Mouse (Mus musculus) midbrain, embryonic 16.5 days (tissue): ENCODE results near the gene Egln1. TPM values are rescaled to one million over a fixed set of nuclear protein-coding genes. Genes with fewer than 3 reads are reported as not detected.

ENCODE experiments used
- ATAC-seq: fragments of 200-750 bp; cut with Nextera tagmentation; 2 replicates; pipeline ENCODE4 v1.8.0; 2017; ENCODE audit warnings: moderate TSS enrichment
- H3K27ac ChIP-seq: fragments of 300-500 bp; sonication (generic); 2 replicates; pipeline ENCODE4 v1.5.1; 2014; ENCODE audit warnings: mild to moderate bottlenecking, low read length, mixed read lengths
- H3K27me3 ChIP-seq: fragments of 300-500 bp; sonication (generic); 2 replicates; pipeline ENCODE4 v1.6.1; 2014; ENCODE audit warnings: low read depth, low read length, mixed read lengths; ENCODE audit not compliant: control insufficient read depth, insufficient read depth
- H3K36me3 ChIP-seq: fragments of 300-500 bp; sonication (generic); 2 replicates; pipeline ENCODE4 v1.6.1; 2014; ENCODE audit warnings: mild to moderate bottlenecking, low read length, moderate library complexity, mixed read lengths; ENCODE audit not compliant: control insufficient read depth, insufficient read depth
- H3K4me1 ChIP-seq: fragments of 300-500 bp; sonication (generic); 2 replicates; pipeline ENCODE4 v1.6.1; 2014; ENCODE audit warnings: mild to moderate bottlenecking, low read length, mixed read lengths; ENCODE audit not compliant: control insufficient read depth, insufficient read depth
- H3K4me2 ChIP-seq: fragments of 300-500 bp; sonication (generic); 2 replicates; pipeline ENCODE4 v1.6.1; 2014; ENCODE audit warnings: mild to moderate bottlenecking, low read length, mixed read lengths
- H3K4me3 ChIP-seq: fragments of 300-500 bp; sonication (generic); 2 replicates; pipeline ENCODE4 v1.5.1; 2014; ENCODE audit warnings: low read depth, mild to moderate bottlenecking, low read length, moderate library complexity, mixed read lengths
- H3K9ac ChIP-seq: fragments of 300-500 bp; sonication (generic); 2 replicates; pipeline ENCODE4 v1.6.1; 2014; ENCODE audit warnings: low read depth, low read length, mixed read lengths
- H3K9me3 ChIP-seq: fragments of 300-500 bp; sonication (generic); replicated peaks from 2 replicates; pipeline ENCODE4 v1.6.1; 2014; ENCODE audit warnings: mild to moderate bottlenecking, low read length, mixed read lengths; ENCODE audit not compliant: control insufficient read depth, poor library complexity, severe bottlenecking
- WGBS: fragments of 180-500 bp; shearing (Covaris S2); extraction: QIAGEN DNeasy Blood & Tissue Kit; methylation state at CpG from one replicate; pipeline ENCODE4 v1.1.7; 2014; 5-methylcytosine and 5-hydroxymethylcytosine counted together
- polyA plus RNA-seq: library from polyadenylated mRNA; unstranded; fragments of >200 nt; fragmentation: Nextera tagmentation; extraction: Ambion mirVana; gene quantifications from 2 replicates; pipeline ENCODE4 v1.2.1, GENCODE M21; 2015

Egln1 gene
- polyA plus RNA-seq, 1 experiment from 2014 or later = 15.6 TPM

GRCm38 (mm10) chr8:124973221-124973620, 24.1 kb upstream of the Egln1 start:
- no peaks in the 10 kb centered on the region for H3K27me3 ChIP-seq
- H3K9ac ChIP-seq = no peak overlapping the region
- 89% methylated on average over 8 of the region's 8 CpGs for WGBS
- no peaks in the 10 kb centered on the region for H3K4me1 ChIP-seq
- no peak overlapping the region for H3K27ac ChIP-seq
- no peak overlapping the region for H3K4me2 ChIP-seq
- no peak for ATAC-seq
- no peaks in the 10 kb centered on the region for H3K36me3 ChIP-seq
- H3K9me3 ChIP-seq = no peaks in the 10 kb centered on the region
- H3K4me3 ChIP-seq = no peak overlapping the region

GRCm38 (mm10) chr8:124970312-124970933, 21.3 kb upstream of the Egln1 start:
- no peak overlapping the region for H3K4me2 ChIP-seq
- 84% methylated on average over 6 of the region's 6 CpGs for WGBS
- no peak for ATAC-seq

GRCm38 (mm10) chr8:124964966-124965365, 15.8 kb upstream of the Egln1 start:
- no peak overlapping the region for H3K9ac ChIP-seq
- 93% methylated on average over 8 of the region's 8 CpGs for WGBS
- no peak for ATAC-seq
- no peaks in the 10 kb centered on the region for H3K36me3 ChIP-seq
- no peaks in the 10 kb centered on the region for H3K4me1 ChIP-seq
- no peak overlapping the region for H3K27ac ChIP-seq
- H3K9me3 ChIP-seq = no peaks in the 10 kb centered on the region
- H3K4me2 ChIP-seq = no peak overlapping the region
- H3K4me3 ChIP-seq = no peak overlapping the region
- H3K27me3 ChIP-seq = no peaks in the 10 kb centered on the region

More at GRCm38 (mm10) chr8:124970312-124970933, 21.3 kb upstream of the Egln1 start:
- Histone ChIP-seq H3K9me3 (no peaks in the 10 kb centered on the region), H3K4me1 (no peaks in the 10 kb centered on the region), H3K9ac (no peak overlapping the region), H3K27ac (no peak overlapping the region), H3K4me3 (no peak overlapping the region), H3K36me3 (no peaks in the 10 kb centered on the region), H3K27me3 (no peaks in the 10 kb centered on the region)

- no peak for ATAC-seq
- WGBS = 92% methylated on average over 5 of the region's 5 CpGs
- Histone ChIP-seq H3K4me3 (no peak overlapping the region), H3K27ac (no peak overlapping the region), H3K4me2 (no peak overlapping the region), H3K9me3 (no peaks in the 10 kb centered on the region), H3K4me1 (no peaks in the 10 kb centered on the region), H3K27me3 (no peaks in the 10 kb centered on the region), H3K36me3 (no peaks in the 10 kb centered on the region), H3K9ac (no peak overlapping the region)
Observed at GRCm38 (mm10) chr8:124963246-124963645, 14.1 kb upstream of the Egln1 start.

- H3K9ac ChIP-seq = no peak overlapping the region
- no peaks in the 10 kb centered on the region for H3K4me1 ChIP-seq
- WGBS = 20% methylated on average over 8 of the region's 8 CpGs
- no peaks in the 10 kb centered on the region for H3K27me3 ChIP-seq
- H3K27ac ChIP-seq = no peak overlapping the region
- ATAC-seq = no peak
- H3K9me3 ChIP-seq = no peaks in the 10 kb centered on the region
- H3K4me2 ChIP-seq = no peak overlapping the region
- no peaks in the 10 kb centered on the region for H3K36me3 ChIP-seq
- H3K4me3 ChIP-seq = no peak overlapping the region
Observed at GRCm38 (mm10) chr8:124960226-124960880, 11.2 kb upstream of the Egln1 start.

- no peaks in the 10 kb centered on the region for H3K4me1 ChIP-seq
- ATAC-seq = no peak
- WGBS = 70% methylated on average over 8 of the region's 8 CpGs
Observed at GRCm38 (mm10) chr8:124959462-124960225, 10.5 kb upstream of the Egln1 start.

GRCm38 (mm10) chr8:124954572-124955082, 5.5 kb upstream of the Egln1 start:
- Histone ChIP-seq H3K9ac (no peak overlapping the region), H3K27ac (no peak overlapping the region), H3K27me3 (no peaks in the 10 kb centered on the region), H3K9me3 (no peaks in the 10 kb centered on the region), H3K4me2 (no peak overlapping the region), H3K36me3 (no peaks in the 10 kb centered on the region), H3K4me3 (no peak overlapping the region), H3K4me1 (peaks cover 10% of the 10 kb centered on the region)
- 70% methylated on average over 8 of the region's 8 CpGs for WGBS
- no peak for ATAC-seq

More at GRCm38 (mm10) chr8:124959462-124960225, 10.5 kb upstream of the Egln1 start:
- H3K9me3 ChIP-seq = no peaks in the 10 kb centered on the region
- H3K4me2 ChIP-seq = no peak overlapping the region
- no peak overlapping the region for H3K4me3 ChIP-seq
- H3K36me3 ChIP-seq = no peaks in the 10 kb centered on the region
- H3K27me3 ChIP-seq = no peaks in the 10 kb centered on the region
- H3K27ac ChIP-seq = no peak overlapping the region
- no peak overlapping the region for H3K9ac ChIP-seq

- ATAC-seq = no peak
Observed at GRCm38 (mm10) chr8:124953188-124953587, 4.1 kb upstream of the Egln1 start.

More at GRCm38 (mm10) chr8:124953188-124953587, 4.1 kb upstream of the Egln1 start:
- Histone ChIP-seq H3K9me3 (no peaks in the 10 kb centered on the region), H3K4me2 (no peak overlapping the region), H3K4me1 (peaks cover 10% of the 10 kb centered on the region), H3K4me3 (no peak overlapping the region), H3K9ac (no peak overlapping the region), H3K27me3 (no peaks in the 10 kb centered on the region), H3K27ac (no peak overlapping the region), H3K36me3 (no peaks in the 10 kb centered on the region)
- 88% methylated on average over 7 of the region's 7 CpGs for WGBS
